Mouse (Mus musculus) T-cell, adult 2 months (primary cell): ENCODE results near the gene Ccdc57.
A peak's percentile ranks its signal among the peaks of the same experiment; 100 is the strongest.

ENCODE experiments used
- DNase-seq: peaks from one replicate; pipeline ENCODE4 v3.0.0; 2022; ENCODE audit warnings: low spot score

Gene Ccdc57

DNA sequence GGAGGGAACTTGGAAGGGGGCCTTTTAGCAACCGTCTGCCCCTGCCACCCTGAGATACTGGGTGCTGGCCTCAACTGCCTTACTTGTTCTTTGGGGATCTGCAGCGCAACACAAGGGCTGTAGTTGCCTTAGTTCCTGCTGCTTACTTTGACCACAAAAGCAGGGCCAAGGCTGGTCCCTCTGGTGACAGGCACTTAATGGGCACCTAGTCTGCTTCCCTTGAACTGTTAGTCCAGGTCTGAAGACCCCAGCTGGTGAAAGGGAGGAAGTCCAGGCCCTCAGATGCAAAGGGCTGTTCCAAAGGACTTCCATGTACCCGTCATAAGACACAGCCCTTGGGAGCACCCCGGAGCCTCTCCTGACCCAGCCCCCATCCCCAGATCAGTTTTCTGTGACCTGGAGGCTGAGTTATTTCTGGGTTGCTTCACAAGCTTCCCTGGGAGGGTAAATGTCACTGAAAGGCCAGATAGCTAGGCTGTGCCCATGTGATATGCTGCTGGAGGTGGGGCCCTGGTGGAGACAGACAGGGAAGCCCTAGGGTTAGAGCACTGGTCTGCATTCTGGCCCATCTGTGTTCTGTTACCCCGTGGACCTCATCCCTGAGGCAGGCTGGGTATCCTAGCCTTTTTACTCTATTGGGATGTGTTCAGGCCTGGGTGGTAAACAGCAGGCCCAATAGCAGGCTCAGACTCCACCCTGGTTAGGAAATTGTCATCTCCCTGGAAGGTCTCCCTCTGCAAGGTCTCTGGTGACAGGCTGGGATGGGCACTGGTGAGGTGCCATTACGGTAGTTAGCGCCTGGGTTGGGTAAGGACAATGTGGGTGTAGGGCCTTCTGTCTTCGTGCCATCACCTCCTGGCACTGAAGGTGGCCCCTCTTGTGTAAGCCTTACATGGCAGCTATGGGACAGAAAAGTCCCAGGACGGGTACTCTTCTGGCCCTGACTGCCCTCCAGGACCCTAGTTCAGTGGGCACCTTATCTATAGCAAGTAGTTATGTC is 19.4 kb upstream of the Ccdc57 start:
- no peak for DNase-seq

DNA sequence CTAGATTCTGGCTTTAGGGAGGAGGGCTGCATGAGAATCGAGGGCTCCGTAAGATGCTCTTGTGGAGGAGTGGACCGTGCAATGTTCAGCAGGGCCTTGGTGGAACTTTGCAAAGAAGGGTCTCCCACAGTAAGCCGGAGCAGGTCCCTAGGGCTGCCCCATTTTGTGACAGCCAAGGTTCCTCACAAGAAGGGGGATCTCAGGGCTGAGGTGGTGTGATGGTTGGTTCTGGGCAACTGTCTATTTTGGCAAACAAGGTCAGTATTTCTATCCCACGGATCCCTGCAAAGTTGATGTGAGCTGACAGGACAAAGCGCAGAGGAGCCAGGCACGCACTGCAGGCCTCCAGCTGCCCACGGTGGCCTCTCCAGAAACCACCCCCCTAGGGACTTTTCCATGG is 18.6 kb upstream of the Ccdc57 start:
- DNase-seq: no peak

GRCm38 (mm10) chr11:120950281-120951202 is 17.9 kb upstream of the Ccdc57 start:
- peak; percentile 61 for DNase-seq

DNA sequence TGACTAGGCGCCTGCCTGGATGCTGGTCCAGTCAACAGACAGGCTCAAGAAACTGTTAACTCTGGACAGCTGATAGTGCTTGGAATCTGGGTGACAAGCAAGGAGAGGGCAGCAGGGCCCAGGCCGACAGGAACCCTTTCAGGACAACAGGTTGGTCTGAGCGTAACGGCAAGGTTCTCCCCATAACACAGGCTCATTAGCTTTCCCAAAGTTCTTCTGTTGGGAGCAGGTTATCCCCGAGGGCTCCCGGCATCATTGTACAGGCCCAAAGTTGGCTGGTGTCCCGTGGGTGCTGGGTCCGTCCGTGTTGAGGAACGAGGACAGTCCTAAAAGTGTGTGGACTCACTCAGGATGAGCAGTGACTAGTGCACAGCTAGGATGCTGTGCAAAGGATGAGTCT is 17.2 kb upstream of the Ccdc57 start:
- DNase-seq: no peak

GRCm38 (mm10) chr11:120948861-120949851 is 16.5 kb upstream of the Ccdc57 start:
- DNase-seq: peak; percentile 41

- peak; percentile 20 for DNase-seq
Measured at GRCm38 (mm10) chr11:120948328-120948727, 15.7 kb upstream of the Ccdc57 start, which contains the start of gene Slc16a3. TSS of gene Slc16a3 (plus strand) at chr11:120948480.

DNA sequence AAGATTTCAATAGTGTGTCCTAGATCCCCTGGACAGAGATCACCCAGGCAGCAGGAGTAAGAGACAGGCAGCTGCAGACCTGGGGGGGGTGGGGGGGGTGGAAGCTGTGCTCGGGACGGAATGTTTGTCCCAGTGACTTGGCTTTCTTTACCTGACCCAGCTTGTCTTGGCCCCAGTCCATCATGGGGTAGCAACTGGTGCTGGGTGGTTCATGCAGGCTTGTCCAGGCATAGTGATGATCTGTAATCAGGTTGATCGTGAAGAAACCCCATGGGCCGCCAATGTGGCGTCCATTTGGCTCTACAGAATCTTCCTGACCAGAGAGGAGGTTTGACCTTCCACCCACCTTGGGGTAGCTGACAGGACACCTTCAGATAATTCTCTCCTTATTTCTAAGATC is 13.3 kb upstream of the Ccdc57 start:
- DNase-seq: no peak

GRCm38 (mm10) chr11:120945266-120945665 is 12.6 kb upstream of the Ccdc57 start:
- DNase-seq: no peak

DNA sequence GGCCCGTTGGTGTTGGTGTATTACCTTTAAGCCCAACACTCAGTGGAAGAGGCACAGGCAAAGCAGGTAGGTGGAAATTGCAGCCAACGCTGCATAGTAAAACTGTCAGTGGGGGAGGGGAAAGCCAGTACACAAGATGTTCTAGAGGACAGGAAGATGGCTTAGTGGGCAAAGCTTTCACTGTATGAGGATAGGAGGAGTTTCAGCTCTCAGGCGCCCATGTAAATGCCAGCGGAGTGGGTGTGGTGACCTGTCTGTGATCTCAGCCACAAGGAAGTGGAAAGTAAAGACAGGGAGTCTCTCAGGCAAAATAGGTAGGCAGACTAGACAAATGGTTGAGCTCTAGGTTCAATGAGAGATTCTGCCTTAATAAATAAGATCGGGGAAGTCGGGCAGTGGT is 8.3 kb upstream of the Ccdc57 start:
- DNase-seq: peak; percentile 14

DNA sequence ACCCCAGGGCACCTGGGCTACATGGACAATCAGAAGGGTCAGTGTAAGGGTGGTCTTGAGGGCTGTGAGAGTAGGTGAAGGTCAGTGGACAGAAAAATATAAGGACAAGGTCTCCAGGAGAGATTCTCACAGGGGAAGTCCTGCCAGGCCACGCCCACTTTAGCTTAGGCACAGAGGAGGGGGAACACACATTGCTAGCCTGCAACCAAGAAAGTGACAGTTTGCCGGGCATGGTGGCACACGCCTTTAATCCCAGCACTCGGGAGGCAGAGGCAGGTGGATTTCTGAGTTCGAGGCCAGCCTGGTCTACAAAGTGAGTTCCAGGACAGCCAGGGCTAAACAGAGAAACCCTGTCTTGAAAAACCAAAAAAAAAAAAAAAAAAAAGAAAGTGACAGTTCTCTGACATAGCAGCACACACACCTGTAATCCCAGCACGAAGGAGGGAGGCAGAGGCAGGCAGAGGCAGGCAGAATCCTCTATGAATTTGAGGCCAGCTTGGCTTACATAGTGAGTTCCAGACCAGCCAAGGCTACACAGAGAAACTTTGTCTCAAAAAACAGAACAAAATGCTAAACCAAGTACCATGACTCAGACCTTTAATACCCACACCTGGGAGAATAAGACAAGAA is 7.2 kb upstream of the Ccdc57 start:
- DNase-seq: no peak

GRCm38 (mm10) chr11:120938795-120939194 is 6.1 kb upstream of the Ccdc57 start:
- no peak for DNase-seq

GRCm38 (mm10) chr11:120937976-120938375 is 5.3 kb upstream of the Ccdc57 start:
- DNase-seq: no peak

DNA sequence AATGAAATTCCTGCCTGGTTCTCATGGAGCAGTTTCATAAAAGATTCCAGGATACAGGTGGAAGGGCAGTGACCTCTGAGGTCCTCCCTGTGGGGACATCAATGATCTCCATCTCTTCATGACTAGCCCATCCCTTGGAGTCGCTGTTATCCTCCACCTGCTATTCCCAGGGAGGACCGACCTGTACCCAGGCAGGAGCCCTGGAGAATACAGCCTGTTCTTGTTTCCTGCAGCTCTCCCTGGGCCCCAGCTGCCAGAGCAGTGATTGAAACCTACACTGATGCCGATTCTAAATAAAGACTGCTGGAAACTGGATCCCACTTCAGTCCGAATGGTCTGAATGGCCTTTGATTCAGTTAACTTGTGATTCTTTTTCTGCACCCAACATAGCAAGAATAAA is 1.2 kb downstream of the Ccdc57 start:
- no peak for DNase-seq

GRCm38 (mm10) chr11:120928468-120928867 is 4.2 kb downstream of the Ccdc57 start:
- no peak for DNase-seq

- no peak for DNase-seq
Measured at GRCm38 (mm10) chr11:120922528-120922927, 10.1 kb downstream of the Ccdc57 start.

GRCm38 (mm10) chr11:120917756-120918155 is 14.9 kb downstream of the Ccdc57 start:
- no peak for DNase-seq

DNA sequence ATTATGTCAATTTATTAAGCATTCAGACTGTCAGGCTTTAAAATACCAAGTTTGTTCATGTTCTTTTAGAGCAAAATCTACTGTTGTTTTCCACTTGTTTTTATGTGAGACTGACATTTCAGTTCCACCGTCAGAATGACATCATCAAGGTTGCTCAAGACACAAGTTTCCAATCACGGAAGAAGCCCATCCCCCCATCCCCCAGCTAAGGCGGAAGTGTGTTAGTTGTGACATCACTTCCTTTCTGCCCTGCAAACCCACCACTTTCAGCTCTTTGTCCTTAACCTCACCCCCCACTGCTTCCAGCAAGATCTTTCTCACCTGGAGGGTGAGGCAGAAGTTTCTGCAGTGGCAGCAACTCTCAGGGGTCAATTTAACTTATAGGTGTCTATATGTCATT is 16.2 kb downstream of the Ccdc57 start:
- peak; percentile 79 for DNase-seq

- DNase-seq: no peak
Measured at GRCm38 (mm10) chr11:120913796-120914195, 18.9 kb downstream of the Ccdc57 start.

DNA sequence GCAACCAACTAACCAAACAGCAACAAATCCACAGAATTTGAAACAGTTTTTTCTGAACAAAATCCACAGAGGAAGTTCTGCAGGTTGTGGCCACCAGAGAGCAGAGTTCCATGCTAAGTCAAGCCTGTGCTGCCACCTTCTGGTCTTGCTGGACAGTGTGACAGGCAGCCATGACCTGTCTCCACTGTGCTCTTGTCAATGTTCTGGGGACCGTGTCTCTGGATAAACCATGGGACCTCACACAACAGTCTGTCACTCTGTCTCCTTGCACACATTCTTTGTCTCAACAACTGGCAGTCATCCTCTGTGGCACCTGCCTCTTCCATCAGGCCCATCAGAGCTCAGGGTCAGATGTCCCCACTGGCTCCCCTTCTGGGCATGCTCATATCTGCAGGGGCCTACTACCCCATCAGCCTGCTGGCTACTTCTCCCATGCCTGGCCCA is 27.2 kb downstream of the Ccdc57 start:
- DNase-seq: peak; percentile 80

DNA sequence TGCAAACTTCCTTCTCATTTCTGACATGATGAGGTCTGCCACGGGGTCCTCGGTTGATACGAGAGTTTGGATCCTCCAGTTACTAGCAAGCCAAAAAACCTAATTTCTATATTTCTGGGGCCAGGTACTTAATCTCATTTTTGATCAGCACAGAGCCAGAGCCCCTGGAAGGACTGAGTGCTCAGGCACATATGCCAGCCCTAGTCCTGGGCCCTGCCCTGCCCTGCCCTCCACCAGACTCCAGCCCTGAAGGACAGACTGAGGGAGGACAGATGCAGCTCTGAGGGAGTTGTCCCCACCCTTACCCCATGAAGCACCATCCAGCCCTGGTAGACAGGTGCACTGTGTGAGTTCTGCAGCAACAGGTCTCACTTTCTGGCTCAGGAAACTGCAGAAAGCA is 28.1 kb downstream of the Ccdc57 start:
- no peak for DNase-seq
